Mouse (Mus musculus): ENCODE data around the gene Zcchc8. TPM values are rescaled to one million over a fixed set of nuclear protein-coding genes. Genes with fewer than 3 reads are reported as not detected.

The Zcchc8 gene
- total and polyA plus RNA-seq, 2 experiments from 2014 or later: 30.8 to 31.8 TPM

DNA sequence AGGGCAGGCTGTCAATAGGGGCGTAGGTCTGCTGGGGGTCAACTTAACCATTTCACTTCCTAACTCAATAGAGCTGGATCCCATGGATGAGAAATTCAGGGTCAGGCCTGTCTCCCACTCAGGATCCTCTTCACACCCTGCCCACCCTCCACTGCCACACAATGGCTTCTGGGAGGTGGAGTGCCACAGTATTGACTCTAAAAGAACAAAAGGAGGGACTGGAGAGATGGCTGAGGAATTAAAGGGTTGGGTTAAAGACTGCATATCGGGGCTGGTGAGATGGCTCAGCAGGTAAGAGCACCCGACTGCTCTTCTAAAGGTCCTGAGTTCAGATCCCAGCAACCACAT is 49.5 kb downstream of the Zcchc8 start:
- Histone ChIP-seq H3K27me3 (ENCODE audit: control insufficient read depth, insufficient read depth, low read length) (no peaks in the 10 kb centered on the region), H3K27ac (ENCODE audit: low read depth) (peak overlapping the region; percentile 62), H3K4me1 (ENCODE audit: control insufficient read depth, insufficient read depth) (peaks cover 53% of the 10 kb centered on the region), H3K4me2 (ENCODE audit: low read depth, low read length) (peak overlapping the region; percentile 22; the same call in 1 of the 2 replicates), H3K9ac (replicated peaks; ENCODE audit: low read depth, low read length) (no peak overlapping the region), H3K36me3 (replicated peaks; ENCODE audit: control insufficient read depth, insufficient read depth, low read length) (no peaks in the 10 kb centered on the region), H3K4me3 (ENCODE audit: low read depth, low read length) (no peak overlapping the region), H3K9me3 (replicated peaks; ENCODE audit: control insufficient read depth, low read length) (no peaks in the 10 kb centered on the region)
- ATAC-seq (ENCODE audit: insufficient read depth, low read depth): no peak
- no peak for TF ChIP-seq EP300 (IDR thresholded peaks at IDR 0.05; ENCODE audit: low read depth)
- no peak for TF ChIP-seq CTCF (IDR thresholded peaks at IDR 0.05; ENCODE audit: low read depth)
- 83% methylated on average over 3 of the region's 3 CpGs for WGBS
- no peak for DNase-seq (ENCODE audit: low spot score)

- H3K4me1 ChIP-seq (ENCODE audit: control insufficient read depth, insufficient read depth): peaks cover 54% of the 10 kb centered on the region
- no peak overlapping the region for H3K4me3 ChIP-seq (ENCODE audit: low read depth, low read length)
- 31% methylated on average over 14 of the region's 14 CpGs for WGBS
- peak overlapping the region; percentile 22 for H3K4me2 ChIP-seq (ENCODE audit: low read depth, low read length)
- no peak for DNase-seq (ENCODE audit: low spot score)
- H3K9me3 ChIP-seq (replicated peaks; ENCODE audit: control insufficient read depth, low read length): no peaks in the 10 kb centered on the region
- TF ChIP-seq CTCF (IDR thresholded peaks at IDR 0.05; ENCODE audit: low read depth): no peak
- ATAC-seq (ENCODE audit: insufficient read depth, low read depth): peak; percentile 71
- no peaks in the 10 kb centered on the region for H3K36me3 ChIP-seq (replicated peaks; ENCODE audit: control insufficient read depth, insufficient read depth, low read length)
- H3K27me3 ChIP-seq (ENCODE audit: control insufficient read depth, insufficient read depth, low read length): no peaks in the 10 kb centered on the region
- peak overlapping the region; percentile 18 for H3K9ac ChIP-seq (replicated peaks; ENCODE audit: low read depth, low read length)
- H3K27ac ChIP-seq (ENCODE audit: low read depth): peak overlapping the region; percentile 62
Measured at GRCm38 (mm10) chr5:123670800-123671472, 50.0 kb downstream of the Zcchc8 start.

- Histone ChIP-seq H3K27ac (ENCODE audit: low read depth) (peak overlapping the region; percentile 62), H3K4me1 (ENCODE audit: control insufficient read depth, insufficient read depth) (peaks cover 49% of the 10 kb centered on the region), H3K9ac (replicated peaks; ENCODE audit: low read depth, low read length) (peak overlapping the region; percentile 18; the same call in 1 of the 2 replicates), H3K9me3 (replicated peaks; ENCODE audit: control insufficient read depth, low read length) (no peaks in the 10 kb centered on the region), H3K36me3 (replicated peaks; ENCODE audit: control insufficient read depth, insufficient read depth, low read length) (no peaks in the 10 kb centered on the region), H3K27me3 (ENCODE audit: control insufficient read depth, insufficient read depth, low read length) (no peaks in the 10 kb centered on the region), H3K4me2 (ENCODE audit: low read depth, low read length) (peak overlapping the region; percentile 22), H3K4me3 (ENCODE audit: low read depth, low read length) (no peak overlapping the region)
- DNase-seq (ENCODE audit: low spot score) (no peak), ATAC-seq (ENCODE audit: insufficient read depth, low read depth) (no peak)
- WGBS: 59% methylated on average over 9 of the region's 9 CpGs
- TF ChIP-seq EP300 (IDR thresholded peaks at IDR 0.05; ENCODE audit: low read depth): no peak
- TF ChIP-seq CTCF (IDR thresholded peaks at IDR 0.05; ENCODE audit: low read depth): no peak
Measured at GRCm38 (mm10) chr5:123669991-123670799, 50.7 kb downstream of the Zcchc8 start.

- Histone ChIP-seq H3K9me3 (replicated peaks; ENCODE audit: control insufficient read depth, low read length) (no peaks in the 10 kb centered on the region), H3K27me3 (ENCODE audit: control insufficient read depth, insufficient read depth, low read length) (no peaks in the 10 kb centered on the region), H3K36me3 (replicated peaks; ENCODE audit: control insufficient read depth, insufficient read depth, low read length) (no peaks in the 10 kb centered on the region), H3K9ac (replicated peaks; ENCODE audit: low read depth, low read length) (no peak overlapping the region), H3K4me2 (ENCODE audit: low read depth, low read length) (no peak overlapping the region), H3K27ac (ENCODE audit: low read depth) (peak overlapping the region; percentile 73), H3K4me3 (ENCODE audit: low read depth, low read length) (no peak overlapping the region), H3K4me1 (ENCODE audit: control insufficient read depth, insufficient read depth) (peaks cover 52% of the 10 kb centered on the region)
- 0 out of 2 replicates have a peak, but pooled peaks have one; percentile 8 for ATAC-seq (ENCODE audit: insufficient read depth, low read depth)
- TF ChIP-seq EP300 (IDR thresholded peaks at IDR 0.05; ENCODE audit: low read depth): no peak
- TF ChIP-seq CTCF (IDR thresholded peaks at IDR 0.05; ENCODE audit: low read depth): no peak
- DNase-seq (ENCODE audit: low spot score): no peak
- WGBS: 44% methylated on average over 12 of the region's 12 CpGs
Measured at GRCm38 (mm10) chr5:123667915-123668314, 53.0 kb downstream of the Zcchc8 start.

- H3K36me3 ChIP-seq (replicated peaks; ENCODE audit: control insufficient read depth, insufficient read depth, low read length): no peaks in the 10 kb centered on the region
- no peaks in the 10 kb centered on the region for H3K9me3 ChIP-seq (replicated peaks; ENCODE audit: control insufficient read depth, low read length)
- H3K9ac ChIP-seq (replicated peaks; ENCODE audit: low read depth, low read length): no peak overlapping the region
- no peaks in the 10 kb centered on the region for H3K27me3 ChIP-seq (ENCODE audit: control insufficient read depth, insufficient read depth, low read length)
- TF ChIP-seq CTCF (IDR thresholded peaks at IDR 0.05; ENCODE audit: low read depth) (no peak), EP300 (IDR thresholded peaks at IDR 0.05; ENCODE audit: low read depth) (no peak)
- DNase-seq (ENCODE audit: low spot score) (no peak), ATAC-seq (ENCODE audit: insufficient read depth, low read depth) (no peak)
- H3K4me2 ChIP-seq (ENCODE audit: low read depth, low read length): no peak overlapping the region
- no peak overlapping the region for H3K4me3 ChIP-seq (ENCODE audit: low read depth, low read length)
- H3K4me1 ChIP-seq (ENCODE audit: control insufficient read depth, insufficient read depth): peaks cover 59% of the 10 kb centered on the region
- WGBS: 58% methylated on average over 7 of the region's 7 CpGs
- peak overlapping the region; percentile 73 for H3K27ac ChIP-seq (ENCODE audit: low read depth)
Measured at GRCm38 (mm10) chr5:123665956-123666355, 54.9 kb downstream of the Zcchc8 start.
